Mouse (Mus musculus) liver (tissue): ENCODE results near the gene Tm6sf2.
A peak's percentile ranks its signal among the peaks of the same experiment; 100 is the strongest.

ENCODE experiments used
- DNase-seq: peaks from one replicate; pipeline ENCODE4 v3.0.0-alpha.2; 2020; ENCODE audit warnings: mixed read lengths

Gene Tm6sf2

GRCm38 (mm10) chr8:70092786-70093185 is 20.1 kb downstream of the Tm6sf2 start:
- no peak for DNase-seq

DNA sequence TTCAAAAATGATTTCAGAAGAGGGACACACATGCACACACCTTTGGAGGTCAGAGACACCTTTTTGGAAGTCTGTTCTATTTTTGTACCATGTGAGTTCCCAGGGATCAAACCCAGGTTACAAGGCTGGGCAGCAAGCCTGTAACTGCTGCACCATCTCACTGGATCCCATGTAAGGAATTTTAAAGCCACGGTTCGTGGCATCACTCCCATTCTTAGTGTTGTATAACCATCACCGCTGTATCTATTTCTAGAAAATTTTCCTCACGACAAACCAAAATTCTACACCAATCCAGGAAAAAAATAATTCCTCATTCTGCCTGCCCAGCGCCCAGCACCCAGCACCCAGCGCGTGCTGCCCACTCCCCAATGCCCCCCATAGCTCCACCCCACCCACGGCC is 26.6 kb downstream of the Tm6sf2 start:
- no peak for DNase-seq

- no peak for DNase-seq
Observed at GRCm38 (mm10) chr8:70100241-70100640, 27.5 kb downstream of the Tm6sf2 start.

- peak; percentile 47 for DNase-seq
Observed at GRCm38 (mm10) chr8:70104506-70104905, 31.8 kb downstream of the Tm6sf2 start.

GRCm38 (mm10) chr8:70104922-70105321 is 32.2 kb downstream of the Tm6sf2 start:
- no peak for DNase-seq

DNA sequence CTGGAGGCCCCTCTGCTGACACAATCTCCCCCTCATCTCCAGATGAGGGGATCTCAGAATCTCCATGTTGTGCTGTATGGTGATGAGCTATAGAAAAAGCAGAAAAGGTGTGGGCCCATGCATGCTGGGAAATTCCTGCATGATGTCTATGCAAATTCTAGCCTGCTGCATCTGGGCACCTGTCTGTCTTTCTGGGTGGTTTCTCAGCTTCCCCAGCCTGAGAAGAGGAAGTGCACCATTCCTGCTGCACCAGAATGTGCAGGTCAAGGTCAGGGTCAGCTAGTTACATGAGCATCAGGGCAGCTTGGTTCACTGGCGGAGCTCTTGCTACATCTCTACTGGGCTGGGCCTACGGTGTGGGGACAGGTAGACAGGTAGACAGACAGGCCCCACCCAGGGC is 37.7 kb downstream of the Tm6sf2 start:
- DNase-seq, result no peak

DNA sequence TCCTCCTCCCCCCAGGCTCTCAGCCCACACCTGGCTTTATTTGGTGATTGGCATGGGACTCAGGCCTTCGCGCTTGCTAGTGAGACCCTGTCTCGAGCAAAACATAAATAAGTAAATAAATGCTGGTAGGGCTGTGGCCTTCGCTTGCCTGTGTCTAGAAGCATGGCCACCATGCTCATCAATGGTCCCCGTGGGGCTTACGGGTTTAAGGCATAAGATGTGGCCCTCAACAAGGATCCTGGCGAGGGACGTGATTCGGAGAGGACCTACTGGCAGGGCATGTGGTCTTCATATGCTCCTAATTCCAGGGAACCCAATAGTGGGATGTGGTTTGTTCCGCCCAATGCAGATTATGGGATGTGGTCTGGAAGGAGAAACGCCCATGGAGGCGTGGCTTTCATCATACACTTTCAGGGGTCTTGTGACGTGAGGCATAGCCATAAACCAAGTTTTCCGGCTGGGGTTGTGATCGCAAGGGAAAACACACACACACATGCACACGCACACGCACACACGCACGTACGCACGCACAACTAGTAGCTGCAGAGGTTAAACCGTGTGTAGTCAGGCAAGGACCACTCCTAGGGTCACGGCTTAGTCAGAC is 38.6 kb downstream of the Tm6sf2 start:
- DNase-seq, result no peak

- no peak for DNase-seq
Observed at GRCm38 (mm10) chr8:70112401-70113016, 39.8 kb downstream of the Tm6sf2 start.

- no peak for DNase-seq
Observed at GRCm38 (mm10) chr8:70114488-70114887, 41.8 kb downstream of the Tm6sf2 start.

DNA sequence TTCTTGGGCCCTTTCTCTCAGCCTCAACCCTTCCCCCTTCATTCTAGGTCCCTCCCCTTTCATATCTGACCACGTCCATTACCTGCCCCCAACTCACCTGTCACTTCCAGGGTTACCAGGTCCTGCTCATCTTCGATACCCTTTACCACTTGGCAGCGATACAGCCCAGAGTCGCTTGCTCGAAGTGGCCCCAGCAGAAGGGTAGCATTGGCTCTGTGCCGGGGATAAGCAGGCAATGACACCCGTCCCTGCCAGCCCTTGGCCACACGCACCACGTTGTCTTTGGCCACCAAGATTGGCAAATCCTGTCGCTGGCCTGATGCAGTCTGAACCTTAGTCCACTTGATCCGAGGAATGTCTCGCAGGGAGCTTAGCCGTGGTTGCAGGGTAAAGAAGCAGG is 42.2 kb downstream of the Tm6sf2 start:
- no peak for DNase-seq

DNA sequence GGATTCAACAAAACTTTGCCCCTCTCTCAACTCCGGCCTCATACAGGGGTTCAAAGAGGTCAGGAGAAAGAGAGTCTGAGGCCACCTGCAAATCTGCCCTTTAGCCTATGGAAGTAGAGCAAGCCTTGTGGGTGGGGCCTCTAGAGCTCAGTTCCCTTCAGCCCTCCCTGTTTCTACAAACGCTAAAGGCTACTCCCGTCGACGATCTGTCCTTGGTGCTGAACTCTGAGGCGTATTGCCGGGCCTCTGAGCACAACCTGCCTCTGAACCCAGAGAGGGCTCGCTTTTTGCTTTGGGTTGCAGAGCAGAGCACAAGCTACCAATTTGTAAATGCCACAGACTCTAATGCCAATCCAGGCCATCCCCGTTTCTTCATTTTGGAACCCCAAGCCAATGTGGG is 44.9 kb downstream of the Tm6sf2 start:
- peak; percentile 45 for DNase-seq

GRCm38 (mm10) chr8:70118726-70119700 is 46.3 kb downstream of the Tm6sf2 start:
- no peak for DNase-seq

DNA sequence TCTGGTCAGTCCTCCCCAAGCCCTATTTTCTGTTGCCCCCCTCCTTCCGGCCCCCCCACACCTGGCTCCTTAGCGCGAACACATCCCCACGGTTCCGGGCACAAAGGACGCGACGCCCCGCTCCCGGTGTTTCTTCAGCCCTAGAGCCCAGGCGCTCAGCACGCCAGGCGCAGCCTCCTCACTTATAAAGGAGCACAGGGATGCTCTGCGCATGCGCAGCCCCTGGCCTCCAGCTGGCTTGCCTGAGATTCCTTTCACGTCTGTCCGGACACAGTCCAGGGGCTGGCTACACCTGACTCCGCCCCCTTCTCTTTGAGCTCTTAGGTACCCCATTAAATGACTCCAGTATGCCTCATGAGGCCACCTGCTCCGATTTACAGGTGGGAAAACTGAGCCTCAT is 47.9 kb downstream of the Tm6sf2 start, which contains the start of gene Ncan:
Gene Ncan, minus strand, starts transcription at position 207 of the 400 bp plus-strand sequence.
- peak; percentile 69 for DNase-seq

- no peak for DNase-seq
Observed at GRCm38 (mm10) chr8:70122863-70123262, 50.1 kb downstream of the Tm6sf2 start.

- DNase-seq, result no peak
Observed at GRCm38 (mm10) chr8:70124992-70125391, 52.3 kb downstream of the Tm6sf2 start.

DNA sequence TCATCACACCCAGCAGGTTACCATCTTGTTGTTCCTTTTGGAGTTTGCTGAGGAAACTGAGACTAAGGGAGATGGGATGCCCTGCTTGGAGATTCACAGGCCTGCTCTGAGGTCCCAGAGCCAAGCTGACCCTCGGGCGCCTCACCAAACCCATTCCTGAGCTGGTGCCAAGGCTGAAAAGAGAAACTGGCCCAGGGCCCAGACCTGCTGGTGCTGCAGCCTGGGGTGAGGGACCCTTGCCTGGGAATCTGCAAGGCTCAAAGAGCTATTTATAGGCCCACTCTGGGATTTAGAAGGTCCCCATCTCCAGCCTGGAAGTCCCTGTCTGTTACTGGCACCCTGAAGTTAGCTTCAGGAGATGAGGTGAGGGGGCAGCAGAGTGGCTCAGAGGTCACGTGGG is 55.7 kb downstream of the Tm6sf2 start:
- DNase-seq, result no peak

GRCm38 (mm10) chr8:70129309-70129952 is 56.7 kb downstream of the Tm6sf2 start:
- no peak for DNase-seq
